Mouse (Mus musculus) stomach, postnatal 0 days (tissue): Measurements from ENCODE around the gene Olfr160. TPM values are rescaled to one million over a fixed set of nuclear protein-coding genes. Genes with fewer than 3 reads are reported as not detected.

ENCODE experiments used
- ATAC-seq: fragments of 200-750 bp; cut with Nextera tagmentation; 2 replicates; pipeline ENCODE4 v1.8.0; 2017; ENCODE audit not compliant: low FRiP score, low TSS enrichment
- DNase-seq: peaks from one replicate; pipeline ENCODE4 v3.0.0-alpha.2; 2016; ENCODE audit warnings: low spot score
- H3K27ac ChIP-seq: fragments of 300-500 bp; sonication (generic); replicated peaks from 2 replicates; pipeline ENCODE4 v1.5.1; 2014; ENCODE audit warnings: mild to moderate bottlenecking, control low read depth
- H3K27me3 ChIP-seq: fragments of 300-500 bp; sonication (generic); 2 replicates; pipeline ENCODE4 v1.6.1; 2014; ENCODE audit warnings: low read length; ENCODE audit not compliant: control insufficient read depth, insufficient read depth
- H3K36me3 ChIP-seq: fragments of 300-500 bp; sonication (generic); 2 replicates; pipeline ENCODE4 v1.6.1; 2014; ENCODE audit warnings: low read length, mixed read lengths; ENCODE audit not compliant: control insufficient read depth, insufficient read depth
- H3K4me1 ChIP-seq: fragments of 300-500 bp; sonication (generic); replicated peaks from 2 replicates; pipeline ENCODE4 v1.6.1; 2014; ENCODE audit warnings: antibody characterized with exemption; ENCODE audit not compliant: control insufficient read depth, insufficient read depth
- H3K4me2 ChIP-seq: fragments of 300-500 bp; sonication (generic); replicated peaks from 2 replicates; pipeline ENCODE4 v1.6.1; 2014; ENCODE audit warnings: low read depth, mild to moderate bottlenecking, control low read depth, moderate library complexity
- H3K4me3 ChIP-seq: fragments of 300-500 bp; sonication (generic); 2 replicates; pipeline ENCODE4 v1.5.1; 2014; ENCODE audit warnings: low read depth, low read length, control low read depth
- H3K9ac ChIP-seq: fragments of 300-500 bp; sonication (generic); 2 replicates; pipeline ENCODE4 v1.6.1; 2014; ENCODE audit warnings: mild to moderate bottlenecking, low read length, control low read depth, mixed read lengths
- H3K9me3 ChIP-seq: fragments of 300-500 bp; sonication (generic); 2 replicates; pipeline ENCODE4 v1.6.1; 2016; ENCODE audit warnings: low read length; ENCODE audit not compliant: control insufficient read depth
- CTCF ChIP-seq: IDR thresholded peaks from 2 replicates; pipeline ENCODE4 v1.5.1; 2016; ENCODE audit warnings: antibody characterized with exemption, low read depth, mild to moderate bottlenecking, moderate library complexity
- EP300 ChIP-seq: optimal IDR thresholded peaks from 2 replicates; pipeline ENCODE3; 2016; ENCODE audit warnings: antibody characterized with exemption
- WGBS: fragments of 180-500 bp; shearing (Covaris S2); extraction: QIAGEN DNeasy Blood & Tissue Kit; methylation state at CpG from one replicate; pipeline ENCODE4 v1.1.7; 2014; 5-methylcytosine and 5-hydroxymethylcytosine counted together
- polyA plus RNA-seq: library from polyadenylated mRNA; unstranded; fragments of >200 nt; fragmentation: Nextera tagmentation; extraction: Ambion mirVana; gene quantifications from 2 replicates; pipeline ENCODE4 v1.2.1, GENCODE M21; 2015

Gene Olfr160
- polyA plus RNA-seq, 1 experiment from 2014 or later = not detected

GRCm38 (mm10) chr9:37744806-37745205, 28.8 kb upstream of the Olfr160 start, which contains the start of gene Olfr874:
Gene Olfr874, plus strand, starts transcription at chr9:37745106.
- no peak for ATAC-seq
- Histone ChIP-seq H3K4me3 (no peak within 1 kb of the TSS), H3K36me3 (no peaks in the 10 kb centered on the region), H3K27me3 (no peaks in the 10 kb centered on the region), H3K9me3 (no peaks in the 10 kb centered on the region), H3K4me2 (no peak within 1 kb of the TSS), H3K4me1 (no peaks in the 10 kb centered on the region), H3K9ac (no peak within 1 kb of the TSS), H3K27ac (no peak within 1 kb of the TSS)
- no peak for TF ChIP-seq EP300
- no peak for TF ChIP-seq CTCF
- no peak for DNase-seq

GRCm38 (mm10) chr9:37734310-37734709, 18.3 kb upstream of the Olfr160 start:
- Histone ChIP-seq H3K9me3 (no peaks in the 10 kb centered on the region), H3K4me2 (no peak overlapping the region), H3K27ac (no peak overlapping the region), H3K9ac (no peak overlapping the region), H3K4me3 (no peak overlapping the region), H3K4me1 (no peaks in the 10 kb centered on the region), H3K36me3 (no peaks in the 10 kb centered on the region), H3K27me3 (no peaks in the 10 kb centered on the region)
- ATAC-seq (no peak), DNase-seq (no peak)
- WGBS = 92% methylated on average over 1 of the region's 1 CpGs
- TF ChIP-seq EP300 = no peak
- TF ChIP-seq CTCF = no peak

GRCm38 (mm10) chr9:37689970-37690686, 25.9 kb downstream of the Olfr160 start:
- Histone ChIP-seq H3K27me3 (no peaks in the 10 kb centered on the region), H3K27ac (no peak overlapping the region), H3K4me3 (no peak overlapping the region), H3K9me3 (no peaks in the 10 kb centered on the region), H3K4me2 (no peak overlapping the region), H3K9ac (no peak overlapping the region), H3K4me1 (no peaks in the 10 kb centered on the region), H3K36me3 (no peaks in the 10 kb centered on the region)
- WGBS = 61% methylated on average over 5 of the region's 5 CpGs
- no peak for ATAC-seq
- TF ChIP-seq EP300 (no peak), CTCF (peak; percentile 76)
- no peak for DNase-seq

- Histone ChIP-seq H3K27ac (no peak overlapping the region), H3K36me3 (no peaks in the 10 kb centered on the region), H3K27me3 (no peaks in the 10 kb centered on the region), H3K9ac (no peak overlapping the region), H3K9me3 (no peaks in the 10 kb centered on the region), H3K4me3 (no peak overlapping the region), H3K4me2 (no peak overlapping the region), H3K4me1 (no peaks in the 10 kb centered on the region)
- WGBS = 42% methylated on average over 3 of the region's 3 CpGs
- no peak for ATAC-seq
- TF ChIP-seq EP300 (no peak), CTCF (peak; percentile 7; the same call in 1 of the 2 replicates)
- DNase-seq = no peak
Measured at GRCm38 (mm10) chr9:37687941-37688303, 28.1 kb downstream of the Olfr160 start.

- no peaks in the 10 kb centered on the region for H3K27me3 ChIP-seq
- WGBS = 88% methylated on average over 3 of the region's 3 CpGs
- no peak overlapping the region for H3K27ac ChIP-seq
- TF ChIP-seq EP300 (no peak), CTCF (no peak)
- no peak overlapping the region for H3K4me3 ChIP-seq
- no peak for ATAC-seq
- no peak overlapping the region for H3K9ac ChIP-seq
- no peaks in the 10 kb centered on the region for H3K9me3 ChIP-seq
- H3K4me1 ChIP-seq = no peaks in the 10 kb centered on the region
- H3K36me3 ChIP-seq = no peaks in the 10 kb centered on the region
- H3K4me2 ChIP-seq = no peak overlapping the region
- no peak for DNase-seq
Measured at GRCm38 (mm10) chr9:37687288-37687940, 28.6 kb downstream of the Olfr160 start.

GRCm38 (mm10) chr9:37681123-37681522, 34.9 kb downstream of the Olfr160 start:
- Histone ChIP-seq H3K4me2 (no peak overlapping the region), H3K9me3 (no peaks in the 10 kb centered on the region), H3K36me3 (no peaks in the 10 kb centered on the region), H3K9ac (no peak overlapping the region), H3K27ac (no peak overlapping the region), H3K4me3 (no peak overlapping the region), H3K27me3 (no peaks in the 10 kb centered on the region), H3K4me1 (no peaks in the 10 kb centered on the region)
- DNase-seq (no peak), ATAC-seq (no peak)
- 91% methylated on average over 1 of the region's 1 CpGs for WGBS
- TF ChIP-seq EP300 (no peak), CTCF (no peak)
